In the genomic region with DNA sequence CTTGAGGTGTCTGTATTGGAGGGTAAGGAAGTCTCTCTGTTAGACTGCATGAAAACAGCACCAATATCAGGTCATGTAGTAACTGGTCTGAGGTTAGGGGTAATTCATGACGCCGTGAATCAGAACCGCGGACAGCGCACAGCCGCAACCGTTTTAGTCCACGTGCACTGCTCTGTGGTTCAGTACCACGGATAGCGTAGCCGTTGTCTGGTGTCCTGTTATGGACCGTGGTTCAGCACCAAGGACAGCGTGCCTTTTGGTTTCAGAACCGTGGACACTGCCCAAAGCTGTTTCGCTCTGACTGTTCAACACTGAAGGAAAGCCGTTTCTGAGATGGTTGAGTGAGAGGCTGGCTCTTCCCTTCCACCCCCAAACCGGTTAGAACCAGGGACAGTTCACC, we compare ENCODE assay signal across 8 mouse cellular contexts. TPM values are rescaled to one million over a fixed set of nuclear protein-coding genes. Genes with fewer than 3 reads are reported as not detected.
DNase-seq lines count a peak whose midpoint lies in the region; ATAC-seq lines count a peak whose summit lies in the region.

Gm20715 (plus strand) TSS at position 235 of the 400 bp plus-strand sequence.

- under 1% methylated on average over 17 of the region's 17 CpGs for WGBS in intestine, embryonic 14.5 days

- no peak within 1 kb of the TSS for H3K9ac ChIP-seq in intestine, embryonic 14.5 days (ENCODE audit: low read length)

- H3K36me3 ChIP-seq in intestine, embryonic 14.5 days (ENCODE audit: control insufficient read depth, insufficient read depth, low read length) = no peaks in the 10 kb centered on the region

- H3K9me3 ChIP-seq in intestine, embryonic 14.5 days (ENCODE audit: control insufficient read depth, low read length) = no peaks in the 10 kb centered on the region

- H3K4me3 ChIP-seq in intestine, embryonic 14.5 days (ENCODE audit: low read depth, low read length) = no peak within 1 kb of the TSS

- peak; percentile 97 for ATAC-seq in intestine, embryonic 14.5 days (replicated peaks; ENCODE audit: low FRiP score, low TSS enrichment, low read depth)
- ATAC-seq in megakaryocyte progenitor cell, adult 5-6 weeks (replicated peaks; ENCODE audit: poor library complexity) = peak; percentile 100

- H3K4me1 ChIP-seq in intestine, embryonic 14.5 days (replicated peaks; ENCODE audit: control insufficient read depth, insufficient read depth, low read length) = no peaks in the 10 kb centered on the region

- H3K27me3 ChIP-seq in intestine, embryonic 14.5 days (replicated peaks; ENCODE audit: control insufficient read depth, insufficient read depth, low read length) = no peaks in the 10 kb centered on the region

- DNase-seq in T-cell, adult 2 months (ENCODE audit: low spot score) = peak; percentile 29
- DNase-seq in embryo, embryonic 11.5 days (ENCODE audit: low read depth, low spot score) = peak; percentile 95
- DNase-seq in gastrocnemius, postnatal 4 days (ENCODE audit: low spot score in 2 of 2) = peak; percentile 88 to 96
- peak; percentile 99 for DNase-seq in intestine, embryonic 14.5 days (ENCODE audit: low spot score)
- DNase-seq in left cerebral cortex, postnatal 10 days (ENCODE audit: extremely low spot score in 1 of 2, low spot score in 2 of 2) = peak; percentile 72 to 93
- peak; percentile 49 to 61 for DNase-seq in right cerebral cortex, postnatal 36 days (ENCODE audit: low spot score in 2 of 2)
- peak; percentile 90 for DNase-seq in yolk sac, embryonic 10.5 days (ENCODE audit: low spot score)

- H3K4me2 ChIP-seq in intestine, embryonic 14.5 days (ENCODE audit: low read length) = no peak within 1 kb of the TSS

- no peak within 1 kb of the TSS for H3K27ac ChIP-seq in intestine, embryonic 14.5 days (ENCODE audit: low read depth)

- intact Hi-C loops in left cerebral cortex, postnatal 10 days (cut with DNase I) = no loop called here

RNA-seq across cellular contexts. Expression of gene Gm20715, which starts in this region (rescaled TPM):
- total RNA-seq in gastrocnemius, postnatal 4 days (2021) = not detected
- not detected in 2 replicates for polyA plus RNA-seq in intestine, embryonic 14.5 days (2014; fragmentation: Nextera tagmentation; extraction: Ambion mirVana)
- total RNA-seq in left cerebral cortex, postnatal 10 days (2021) = under 1 TPM; 0.28 to 0.34 TPM
- not detected in 2 replicates for total RNA-seq in megakaryocyte progenitor cell, adult 5-6 weeks (2015)
- total RNA-seq in megakaryocyte progenitor cell, adult 5-6 weeks (2017) = not detected in 2 replicates

Comparison
In these comparisons a context has a peak if more than half of its experiments do, and no peak if none do; other contexts are left out.
1. Peak in DNase-seq in gastrocnemius, postnatal 4 days; RNA of the gene not detected or under 1 TPM.
2. Peak in DNase-seq and ATAC-seq in intestine, embryonic 14.5 days; RNA of the gene not detected or under 1 TPM.
3. Peak in DNase-seq in left cerebral cortex, postnatal 10 days; RNA of the gene not detected or under 1 TPM.
4. Peak in ATAC-seq in megakaryocyte progenitor cell, adult 5-6 weeks; RNA of the gene not detected or under 1 TPM.
5. DNase-seq: peak in every context shown above with its lines; median percentile 99 in intestine, embryonic 14.5 days; 95 in embryo, embryonic 11.5 days; 92 in gastrocnemius, postnatal 4 days; 90 in yolk sac, embryonic 10.5 days; 82 in left cerebral cortex, postnatal 10 days; 55 in right cerebral cortex, postnatal 36 days; 29 in T-cell, adult 2 months.